24 mouse cellular contexts compared by ENCODE assay signal in genomic region chr12:36483346-36483745, GRCm38 (mm10).
DNase-seq lines count a peak whose midpoint lies in the region; ATAC-seq and TF ChIP-seq lines count a peak whose summit lies in the region.
"Had no signal": no experiment of that assay in that cellular context is flagged by ENCODE, and none has a peak within 500 bp of the region (broad histone marks: within the 10 kb centered on the region; RNA-seq: fewer than 3 reads in every experiment).

No protein-coding gene starts in this region.

- DNase-seq in kidney, postnatal 0 days (ENCODE audit: low spot score), result no peak
- peak; percentile 56 for DNase-seq in embryo, embryonic 10 days (ENCODE audit: low spot score)
- DNase-seq in embryonic facial prominence, embryonic 11.5 days (ENCODE audit: low spot score), result peak; percentile 56
- no peak for DNase-seq in frontal cortex, postnatal 36 days (ENCODE audit: low spot score in 2 of 2)
- DNase-seq: adrenal gland, postnatal 10 days; cerebellum, adult 8-10 months; cerebellum, postnatal 36 days; gastrocnemius, postnatal 25 days; heart, adult 18-20 months; heart, postnatal 14 days; kidney, adult 11 months; left cerebral cortex, postnatal 4 days; lung, postnatal 4 days; thymus, postnatal 25 days had no signal

- no peaks in the 10 kb centered on the region for H3K27me3 ChIP-seq in kidney, postnatal 0 days (ENCODE audit: insufficient read depth, low read length)
- no peaks in the 10 kb centered on the region for H3K27me3 ChIP-seq in kidney, embryonic 16.5 days (ENCODE audit: insufficient read depth, low read length)
- H3K27me3 ChIP-seq in embryonic facial prominence, embryonic 11.5 days (ENCODE audit: control insufficient read depth, insufficient read depth, low read length), result no peaks in the 10 kb centered on the region
- H3K27me3 ChIP-seq in stomach, embryonic 16.5 days (ENCODE audit: control insufficient read depth, insufficient read depth, low read length), result no peaks in the 10 kb centered on the region
- H3K27me3 ChIP-seq in heart, embryonic 11.5 days (ENCODE audit: control insufficient read depth, insufficient read depth, low read length), result no peaks in the 10 kb centered on the region
- H3K27me3 ChIP-seq: embryonic facial prominence, embryonic 15.5 days; heart, embryonic 13.5 days; kidney, embryonic 15.5 days had no signal

- ATAC-seq in kidney, postnatal 0 days (replicated peaks; ENCODE audit: low FRiP score, low read depth), result no peak
- ATAC-seq in kidney, embryonic 16.5 days (ENCODE audit: low FRiP score, low TSS enrichment), result no peak
- no peak for ATAC-seq in embryonic facial prominence, embryonic 11.5 days (replicated peaks; ENCODE audit: insufficient number of reproducible peaks, low FRiP score, low TSS enrichment, low read depth)
- ATAC-seq in stomach, embryonic 16.5 days (ENCODE audit: insufficient read depth, low FRiP score), result peak; percentile 90
- no peak for ATAC-seq in heart, embryonic 11.5 days (replicated peaks; ENCODE audit: insufficient number of reproducible peaks, low FRiP score, low TSS enrichment)
- ATAC-seq: forebrain, embryonic 16.5 days; hindbrain, postnatal 0 days had no signal

- no peaks in the 10 kb centered on the region for H3K9me3 ChIP-seq in kidney, postnatal 0 days (replicated peaks; ENCODE audit: low read length)
- H3K9me3 ChIP-seq in kidney, embryonic 16.5 days (ENCODE audit: low read length), result peaks cover 2% of the 10 kb centered on the region; the same call in 1 of the 2 replicates
- no peaks in the 10 kb centered on the region for H3K9me3 ChIP-seq in embryonic facial prominence, embryonic 11.5 days (replicated peaks; ENCODE audit: control insufficient read depth, low read length)
- H3K9me3 ChIP-seq in stomach, embryonic 16.5 days (replicated peaks; ENCODE audit: control insufficient read depth, low read length), result no peaks in the 10 kb centered on the region
- H3K9me3 ChIP-seq in heart, embryonic 11.5 days (replicated peaks; ENCODE audit: control insufficient read depth, low read length), result no peaks in the 10 kb centered on the region
- H3K9me3 ChIP-seq: embryonic facial prominence, embryonic 15.5 days; heart, embryonic 13.5 days; kidney, embryonic 15.5 days; midbrain, embryonic 10.5 days had no signal

- no peaks in the 10 kb centered on the region for H3K36me3 ChIP-seq in kidney, postnatal 0 days (ENCODE audit: insufficient read depth, low read length)
- no peaks in the 10 kb centered on the region for H3K36me3 ChIP-seq in kidney, embryonic 16.5 days (ENCODE audit: insufficient read depth, low read length)
- no peaks in the 10 kb centered on the region for H3K36me3 ChIP-seq in embryonic facial prominence, embryonic 11.5 days (replicated peaks; ENCODE audit: control insufficient read depth, insufficient read depth, low read depth, low read length)
- H3K36me3 ChIP-seq in stomach, embryonic 16.5 days (ENCODE audit: control insufficient read depth, insufficient read depth, low read length), result no peaks in the 10 kb centered on the region
- H3K36me3 ChIP-seq in heart, embryonic 11.5 days (ENCODE audit: control insufficient read depth, insufficient read depth, low read length), result no peaks in the 10 kb centered on the region
- H3K36me3 ChIP-seq: embryonic facial prominence, embryonic 15.5 days; heart, embryonic 13.5 days; kidney, embryonic 15.5 days; midbrain, embryonic 10.5 days had no signal

- no peaks in the 10 kb centered on the region for H3K4me1 ChIP-seq in kidney, postnatal 0 days (replicated peaks; ENCODE audit: insufficient read depth, low read length)
- H3K4me1 ChIP-seq in kidney, embryonic 16.5 days (ENCODE audit: insufficient read depth, low read length), result no peaks in the 10 kb centered on the region
- H3K4me1 ChIP-seq in embryonic facial prominence, embryonic 11.5 days (ENCODE audit: control insufficient read depth, insufficient read depth, low read length), result no peaks in the 10 kb centered on the region
- H3K4me1 ChIP-seq in stomach, embryonic 16.5 days (ENCODE audit: control insufficient read depth, insufficient read depth, low read length), result no peaks in the 10 kb centered on the region
- no peaks in the 10 kb centered on the region for H3K4me1 ChIP-seq in heart, embryonic 11.5 days (ENCODE audit: control insufficient read depth, insufficient read depth, low read length)
- H3K4me1 ChIP-seq: embryonic facial prominence, embryonic 15.5 days; heart, embryonic 13.5 days; midbrain, embryonic 10.5 days had no signal

- peak overlapping the region; percentile 32; the same call in 1 of the 2 replicates for H3K27ac ChIP-seq in kidney, postnatal 0 days
- no peak overlapping the region for H3K27ac ChIP-seq in kidney, embryonic 16.5 days (ENCODE audit: low read length)
- H3K27ac ChIP-seq in embryonic facial prominence, embryonic 11.5 days (replicated peaks; ENCODE audit: low read depth, low read length), result no peak overlapping the region
- no peak overlapping the region for H3K27ac ChIP-seq in stomach, embryonic 16.5 days (ENCODE audit: low read length)
- H3K27ac ChIP-seq in heart, embryonic 11.5 days (ENCODE audit: low read depth, low read length), result no peak overlapping the region
- H3K27ac ChIP-seq: embryonic facial prominence, embryonic 15.5 days; heart, embryonic 13.5 days; hindbrain, postnatal 0 days; kidney, embryonic 15.5 days; left cerebral cortex, adult 2 months; midbrain, embryonic 10.5 days had no signal

- H3K4me3 ChIP-seq in kidney, postnatal 0 days (replicated peaks; ENCODE audit: low read depth, low read length), result no peak overlapping the region
- no peak overlapping the region for H3K4me3 ChIP-seq in kidney, embryonic 16.5 days (ENCODE audit: low read length)
- no peak overlapping the region for H3K4me3 ChIP-seq in embryonic facial prominence, embryonic 11.5 days (ENCODE audit: low read depth, low read length)
- no peak overlapping the region for H3K4me3 ChIP-seq in stomach, embryonic 16.5 days (replicated peaks; ENCODE audit: low read length)
- no peak overlapping the region for H3K4me3 ChIP-seq in heart, embryonic 11.5 days (ENCODE audit: low read depth, low read length)
- H3K4me3 ChIP-seq: embryonic facial prominence, embryonic 15.5 days; heart, embryonic 13.5 days; kidney, embryonic 15.5 days; left cerebral cortex, adult 2 months; midbrain, embryonic 10.5 days had no signal

- no peak overlapping the region for H3K9ac ChIP-seq in kidney, postnatal 0 days (ENCODE audit: low read depth, low read length)
- no peak overlapping the region for H3K9ac ChIP-seq in kidney, embryonic 16.5 days (replicated peaks; ENCODE audit: low read length)
- no peak overlapping the region for H3K9ac ChIP-seq in embryonic facial prominence, embryonic 11.5 days (replicated peaks; ENCODE audit: low read length)
- no peak overlapping the region for H3K9ac ChIP-seq in stomach, embryonic 16.5 days (ENCODE audit: low read length)
- H3K9ac ChIP-seq in heart, embryonic 11.5 days (ENCODE audit: low read depth, low read length), result no peak overlapping the region
- H3K9ac ChIP-seq: embryonic facial prominence, embryonic 15.5 days; heart, embryonic 13.5 days; kidney, embryonic 15.5 days had no signal

- 19% methylated on average over 2 of the region's 2 CpGs for WGBS in kidney, postnatal 0 days
- WGBS in kidney, embryonic 16.5 days, result 19% methylated on average over 2 of the region's 2 CpGs
- 19% methylated on average over 2 of the region's 2 CpGs for whole genome bisulfite sequencing in embryonic facial prominence, embryonic 11.5 days
- WGBS in stomach, embryonic 16.5 days, result 21% methylated on average over 2 of the region's 2 CpGs
- WGBS in heart, embryonic 11.5 days (ENCODE audit: insufficient replicate concordance), result 47% methylated on average over 2 of the region's 2 CpGs

- no peak for TF ChIP-seq CTCF in kidney, postnatal 0 days (IDR thresholded peaks at IDR 0.05; ENCODE audit: low read depth)

- H3K4me2 ChIP-seq in kidney, postnatal 0 days (ENCODE audit: low read length), result no peak overlapping the region
- H3K4me2 ChIP-seq in kidney, embryonic 16.5 days (replicated peaks; ENCODE audit: low read depth, low read length), result no peak overlapping the region
- no peak overlapping the region for H3K4me2 ChIP-seq in embryonic facial prominence, embryonic 11.5 days (ENCODE audit: low read depth, low read length)
- H3K4me2 ChIP-seq in stomach, embryonic 16.5 days (ENCODE audit: low read depth, low read length), result no peak overlapping the region
- H3K4me2 ChIP-seq in heart, embryonic 11.5 days, result no peak overlapping the region
- H3K4me2 ChIP-seq: embryonic facial prominence, embryonic 15.5 days; heart, embryonic 13.5 days; kidney, embryonic 15.5 days had no signal

Comparison
In these comparisons a context has a peak if more than half of its experiments do, and no peak if none do; other contexts are left out.
1. DNase-seq: peak in embryo, embryonic 10 days (single experiment) and embryonic facial prominence, embryonic 11.5 days (single experiment); none in kidney, postnatal 0 days (single experiment) and frontal cortex, postnatal 36 days (0 of 2).